Mouse (Mus musculus): ENCODE results near the gene Sars.

Sars gene

GRCm38 (mm10) chr3:108444698-108445365 lies at the start of gene Sars:
Gene Sars, minus strand, starts transcription at chr3:108445209.
- peak; percentile 63 to 76 for DNase-seq (ENCODE audit: low read depth in 1 of 2, low spot score in 2 of 2)

GRCm38 (mm10) chr3:108489968-108490367 lies 45.0 kb upstream of the Sars start:
- DNase-seq (ENCODE audit: low read depth in 1 of 2, low spot score in 2 of 2): no peak

DNA sequence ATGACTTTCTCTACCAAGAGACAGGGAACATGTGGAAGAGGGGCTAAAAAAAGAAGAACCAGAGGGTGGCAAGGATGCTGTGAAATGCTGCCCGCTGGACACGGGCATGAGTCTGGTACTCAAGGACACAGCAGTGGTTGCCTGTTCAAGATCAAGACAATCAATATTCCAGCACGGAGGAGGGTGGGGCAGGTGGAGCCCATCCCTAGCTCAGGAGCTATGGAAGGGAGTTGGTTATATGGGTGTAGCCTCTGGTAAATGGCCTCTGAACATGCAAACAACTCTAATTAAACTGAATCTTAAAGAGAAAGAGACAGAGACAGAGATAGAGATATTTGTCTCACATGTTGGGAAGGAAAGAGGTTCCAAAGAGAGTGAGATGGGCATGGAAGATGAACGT lies 39.7 kb upstream of the Sars start:
- DNase-seq (ENCODE audit: low read depth in 1 of 2, low spot score in 2 of 2): no peak

- no peak for DNase-seq (ENCODE audit: low read depth in 1 of 2, low spot score in 2 of 2)
These were observed 33.8 kb upstream of the Sars start for GRCm38 (mm10) chr3:108478800-108479199.

DNA sequence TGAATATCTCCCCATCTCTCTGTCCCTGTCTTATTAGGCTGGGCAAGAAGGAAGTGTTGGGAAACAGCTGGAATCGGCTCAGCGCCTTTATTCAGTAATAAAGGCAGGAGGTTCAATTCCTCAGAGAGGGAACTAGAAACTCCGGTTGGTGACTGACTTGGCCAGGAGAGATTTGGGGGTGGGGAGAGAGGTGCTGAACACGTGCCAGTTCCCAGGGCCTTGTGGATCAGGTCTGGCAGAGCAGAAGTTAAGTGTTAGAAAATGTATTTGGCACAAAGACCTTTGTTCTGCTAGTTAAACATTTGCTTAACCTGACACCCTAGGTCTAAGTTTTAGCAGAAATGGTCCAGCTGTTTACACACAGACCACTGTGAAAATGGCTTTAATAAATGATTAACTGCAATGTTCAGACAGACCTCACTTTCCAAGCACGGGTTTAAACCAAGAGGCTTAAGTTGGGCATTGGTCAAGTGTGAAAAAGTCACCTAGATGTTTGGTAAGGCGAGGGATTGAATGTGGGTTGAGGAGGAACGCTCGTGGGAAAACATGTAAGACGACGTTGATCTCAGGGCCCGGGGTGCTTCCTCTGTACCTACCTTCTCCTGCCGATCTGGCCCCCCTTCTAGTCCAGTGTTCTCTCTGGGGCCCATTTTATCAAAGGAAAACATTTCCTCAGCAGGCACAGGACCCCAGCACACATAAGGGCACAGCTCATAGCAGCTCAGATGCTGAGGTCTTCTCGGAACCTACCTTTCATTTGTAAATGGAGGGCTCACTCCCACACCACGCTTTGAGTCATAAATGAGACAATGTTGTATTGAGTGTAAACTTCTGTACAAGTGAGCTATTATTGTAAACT lies 32.0 kb upstream of the Sars start:
- no peak for DNase-seq (ENCODE audit: low read depth in 1 of 2, low spot score in 2 of 2)

DNA sequence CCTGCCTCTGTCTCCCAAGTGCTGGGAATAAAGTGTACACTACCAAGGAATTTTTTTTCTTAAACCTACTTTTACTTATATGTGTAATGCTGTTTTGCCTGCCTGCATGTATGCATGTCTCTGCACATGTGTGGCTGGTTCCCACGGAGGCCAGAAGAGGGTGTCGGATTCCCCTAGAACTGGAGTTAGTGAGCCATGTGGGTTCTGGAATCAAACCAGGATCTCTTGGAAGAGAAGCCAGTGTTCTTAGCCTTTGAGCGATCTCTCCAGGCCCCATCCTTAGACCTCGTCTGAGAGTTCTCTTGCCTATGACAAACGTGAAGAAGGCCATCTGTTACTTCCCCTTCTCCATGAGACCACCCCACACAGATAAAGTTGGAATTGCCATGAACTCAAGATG lies 30.5 kb upstream of the Sars start:
- no peak for DNase-seq (ENCODE audit: low read depth in 1 of 2, low spot score in 2 of 2)

DNA sequence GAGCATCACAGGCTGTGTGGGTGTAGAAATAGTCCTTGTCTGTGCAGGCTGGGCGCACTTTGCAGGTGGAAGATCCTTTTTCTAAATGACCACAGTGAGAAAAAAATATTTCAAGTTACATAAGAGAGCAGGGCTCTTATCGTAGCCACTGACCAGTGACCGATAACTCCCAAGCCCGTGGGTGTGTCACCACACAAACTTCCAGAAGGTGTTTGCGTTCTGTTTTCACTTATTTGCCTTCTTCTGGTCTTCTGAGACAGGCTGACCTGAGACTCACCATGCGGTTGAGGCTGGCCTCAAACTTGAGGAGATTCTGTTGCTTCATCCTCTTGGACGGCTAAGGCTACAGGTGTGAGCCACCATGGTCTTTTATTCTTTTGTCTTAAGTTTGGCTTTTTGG lies 30.0 kb upstream of the Sars start:
- no peak for DNase-seq (ENCODE audit: low read depth in 1 of 2, low spot score in 2 of 2)

- no peak for DNase-seq (ENCODE audit: low read depth in 1 of 2, low spot score in 2 of 2)
These were observed 22.8 kb upstream of the Sars start for GRCm38 (mm10) chr3:108467760-108468159.

GRCm38 (mm10) chr3:108466425-108466824 lies 21.4 kb upstream of the Sars start:
- no peak for DNase-seq (ENCODE audit: low read depth in 1 of 2, low spot score in 2 of 2)

DNA sequence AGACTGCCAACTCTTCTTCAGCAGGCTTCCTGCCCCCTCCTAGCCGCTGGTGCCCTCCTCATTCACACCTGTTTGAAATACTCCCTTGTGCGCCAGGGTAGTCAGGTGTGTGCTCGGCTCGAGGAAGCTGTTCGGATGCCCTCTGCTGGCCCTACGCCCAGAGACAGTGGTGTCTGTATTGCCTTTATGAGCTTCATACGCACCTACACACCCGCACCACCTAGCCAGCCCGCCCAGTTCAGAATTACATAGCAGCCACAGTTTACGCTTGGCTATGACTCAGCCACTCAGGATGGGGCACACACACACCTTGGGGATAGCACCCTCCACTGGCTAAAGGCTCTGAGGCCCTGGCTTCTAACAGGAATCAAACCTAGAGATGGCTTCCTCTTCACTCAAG lies 13.9 kb upstream of the Sars start:
- DNase-seq (ENCODE audit: low read depth in 1 of 2, low spot score in 2 of 2): no peak

DNA sequence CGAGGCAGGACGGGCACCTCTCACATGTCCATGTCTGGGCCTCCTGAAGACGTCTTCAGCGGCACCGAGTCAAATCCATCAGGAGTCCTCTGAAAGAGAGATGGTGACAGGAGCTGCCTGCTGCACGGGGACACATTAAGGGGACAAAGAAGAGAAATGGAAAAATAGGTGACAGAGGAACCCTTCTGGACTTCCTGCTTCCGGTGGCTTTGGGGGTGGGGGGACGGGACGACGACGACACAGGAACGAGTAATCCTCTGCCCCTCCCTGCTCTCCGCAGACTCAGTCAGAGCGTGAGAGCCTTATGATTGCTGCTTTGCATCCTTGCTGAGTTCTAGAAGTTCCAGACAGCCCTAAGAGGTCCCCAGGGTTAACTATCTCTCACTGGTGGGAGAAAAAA lies 13.4 kb upstream of the Sars start:
- DNase-seq (ENCODE audit: low read depth in 1 of 2, low spot score in 2 of 2): no peak

DNA sequence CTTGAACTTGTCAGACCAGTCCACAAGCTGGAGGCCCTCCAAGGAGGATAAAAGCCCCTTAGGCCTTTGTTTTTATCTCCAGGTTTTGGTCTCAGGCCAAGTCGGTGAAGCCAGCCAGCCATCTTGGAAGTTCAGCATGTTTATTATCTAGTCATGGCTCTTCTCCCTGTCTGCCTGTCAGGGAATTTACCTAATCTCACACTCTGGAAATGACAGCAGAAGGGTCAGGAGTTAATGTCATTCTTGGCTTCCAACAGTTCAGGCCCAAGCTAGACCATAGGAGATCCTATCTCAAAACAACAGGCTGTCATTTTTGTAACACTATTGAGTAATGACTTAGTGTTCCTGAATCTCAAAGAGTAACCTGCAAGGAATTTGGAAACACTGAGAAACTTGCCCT lies 9.2 kb upstream of the Sars start:
- no peak for DNase-seq (ENCODE audit: low read depth in 1 of 2, low spot score in 2 of 2)

DNA sequence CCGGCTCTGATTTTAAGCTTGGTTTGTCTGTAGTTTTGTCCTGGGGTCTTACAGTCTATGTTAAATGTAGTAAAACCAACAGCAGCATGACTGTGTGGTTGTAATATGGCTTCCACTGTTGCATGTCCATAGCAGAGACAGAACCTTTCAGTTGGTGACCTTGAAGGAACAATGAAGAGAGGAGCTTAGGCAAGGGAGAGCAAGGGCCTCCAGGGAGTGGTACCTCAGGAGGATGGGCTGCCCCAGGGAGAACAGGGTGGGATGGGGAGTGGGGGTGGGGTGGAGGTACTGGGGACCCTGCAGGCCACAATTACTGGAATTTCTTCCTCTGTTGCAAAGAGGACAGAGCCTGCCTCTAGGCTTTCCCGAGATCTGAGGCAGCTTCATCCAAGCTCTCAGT lies 7.0 kb upstream of the Sars start:
- no peak for DNase-seq (ENCODE audit: low read depth in 1 of 2, low spot score in 2 of 2)

DNA sequence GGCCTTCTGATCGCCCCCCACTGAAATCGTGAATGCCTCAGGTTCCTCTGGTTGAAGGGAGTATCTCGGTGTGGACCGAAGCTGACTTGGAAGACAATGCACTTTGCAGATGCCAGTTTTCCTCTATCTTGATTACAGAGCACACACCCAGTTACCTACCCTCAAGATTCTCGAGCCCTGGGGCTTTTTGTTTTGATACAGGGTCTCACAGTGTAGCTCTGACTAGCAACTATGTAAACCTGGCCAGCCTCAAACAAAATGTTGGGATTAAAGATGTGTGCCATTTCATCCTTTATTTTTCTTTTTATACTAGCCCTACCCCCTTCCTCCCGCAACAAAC lies 327 bp upstream of the Sars start:
- DNase-seq (ENCODE audit: low read depth in 1 of 2, low spot score in 2 of 2): no peak

DNA sequence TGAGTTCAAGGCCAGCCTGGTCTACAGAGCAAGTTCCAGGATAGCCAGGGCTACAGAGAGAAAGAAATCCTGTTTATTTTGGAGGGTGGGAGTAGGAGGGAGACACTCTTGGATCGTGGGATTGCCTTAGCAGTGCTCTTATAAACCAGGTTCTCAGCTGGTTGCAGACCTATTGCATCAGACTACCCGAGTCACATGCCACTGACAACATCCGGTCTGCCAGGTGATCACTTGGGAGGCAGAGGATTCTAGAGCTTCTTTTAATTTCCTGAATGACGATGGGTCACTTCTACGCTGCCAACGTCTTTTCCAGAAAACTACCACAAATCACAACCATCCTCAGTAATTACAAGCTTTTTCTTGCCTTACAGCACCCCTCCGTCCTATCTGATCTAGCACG lies 980 bp downstream of the Sars start:
- DNase-seq (ENCODE audit: low read depth in 1 of 2, low spot score in 2 of 2): peak in 1 of 2 experiments; percentile 20

- no peak for DNase-seq (ENCODE audit: low read depth in 1 of 2, low spot score in 2 of 2)
These were observed 8.7 kb downstream of the Sars start for GRCm38 (mm10) chr3:108436380-108436714.

DNA sequence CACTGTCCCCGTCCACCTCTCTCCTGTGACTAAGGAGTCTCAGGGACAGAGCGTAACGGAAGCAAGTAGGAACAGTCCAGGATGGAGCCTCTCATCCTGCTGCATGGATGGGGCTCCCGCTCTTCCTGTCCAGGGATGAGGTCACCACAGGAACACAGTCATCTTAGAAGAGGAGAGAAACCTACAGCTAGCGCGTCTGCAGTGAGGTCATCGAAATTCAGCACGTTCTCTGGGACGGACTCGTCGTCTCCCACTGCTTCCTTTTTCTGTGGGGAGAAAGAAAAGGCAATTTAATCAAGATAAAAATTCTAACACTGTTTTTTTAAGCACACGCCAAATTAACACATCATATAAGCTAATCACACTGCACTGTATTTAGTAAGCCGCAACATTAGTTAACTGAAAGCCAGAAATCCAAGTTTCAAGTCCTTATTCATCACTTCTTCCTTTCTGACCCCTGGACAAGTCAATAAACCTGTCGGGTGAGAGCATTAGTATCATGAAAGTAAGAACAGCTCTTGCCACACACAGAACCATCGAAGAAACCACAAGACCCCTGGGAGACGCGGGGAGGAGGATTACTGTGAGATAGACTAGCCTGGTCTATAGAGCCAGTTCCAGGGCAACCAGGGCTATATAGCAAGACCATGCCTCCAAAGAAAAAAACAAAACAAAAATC lies 9.2 kb downstream of the Sars start:
- DNase-seq (ENCODE audit: low read depth in 1 of 2, low spot score in 2 of 2): no peak

DNA sequence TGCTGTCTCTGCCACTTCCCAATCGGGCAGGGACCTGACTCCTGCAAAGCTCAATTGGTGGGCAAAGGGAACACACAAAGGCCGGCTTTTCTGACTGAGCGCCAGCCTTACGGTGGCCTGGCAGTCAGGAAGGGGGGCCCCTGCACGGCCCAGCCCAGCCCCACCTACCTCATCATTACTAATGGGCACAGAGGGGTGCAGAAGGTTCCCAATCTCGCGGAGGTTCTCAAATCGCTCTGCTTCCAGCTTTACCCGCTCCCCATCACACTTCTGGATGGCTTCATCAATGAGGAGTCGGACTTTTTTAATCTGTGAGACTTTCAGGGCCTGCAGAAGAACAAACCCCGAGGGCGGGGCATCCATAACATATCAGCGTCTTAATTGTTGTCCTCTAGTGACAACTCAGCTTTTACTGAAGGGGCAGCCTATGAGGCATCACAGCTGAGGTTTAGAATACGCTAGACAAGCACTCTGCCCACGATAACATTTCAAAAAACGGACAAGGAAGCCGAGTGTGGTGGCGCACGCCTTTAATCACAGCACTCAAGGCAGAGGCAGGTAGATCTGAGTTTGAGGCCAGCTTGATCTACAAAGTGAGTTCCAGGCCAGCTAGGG lies 11.0 kb downstream of the Sars start:
- DNase-seq (ENCODE audit: low read depth in 1 of 2, low spot score in 2 of 2): no peak

DNA sequence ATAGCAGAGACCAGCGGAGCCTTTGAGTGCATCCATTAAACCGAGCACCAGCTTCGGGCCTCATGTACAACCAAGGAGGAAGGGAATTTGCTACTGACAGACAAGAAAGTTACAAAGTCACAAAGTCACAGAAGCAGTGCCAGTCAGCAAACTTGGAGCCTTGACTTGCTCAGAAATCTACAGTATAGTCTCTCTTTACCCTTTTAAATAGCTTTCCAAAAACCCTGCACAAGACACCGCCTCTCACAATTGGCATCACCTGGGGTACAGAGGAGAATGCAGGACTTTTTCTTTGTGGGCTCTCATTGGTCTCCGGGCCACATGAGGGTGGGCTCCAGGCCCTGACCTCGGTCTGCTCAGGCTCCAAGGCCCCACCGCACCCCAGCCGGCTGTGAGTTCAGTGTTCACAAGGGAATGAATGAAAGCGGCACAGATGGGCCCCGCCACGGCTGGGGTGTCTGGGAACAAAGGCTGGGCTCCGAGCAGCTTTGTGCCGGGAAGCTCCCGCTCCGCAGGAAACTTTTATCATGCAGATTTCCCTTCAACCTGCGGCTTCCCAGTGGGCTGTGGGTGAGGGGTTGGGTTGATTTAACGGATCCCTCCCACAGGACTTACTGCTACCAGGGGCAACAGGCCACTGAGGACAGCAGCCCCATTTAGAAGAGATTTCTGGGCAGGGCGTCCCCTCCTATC lies 11.7 kb downstream of the Sars start:
- no peak for DNase-seq (ENCODE audit: low read depth in 1 of 2, low spot score in 2 of 2)

DNA sequence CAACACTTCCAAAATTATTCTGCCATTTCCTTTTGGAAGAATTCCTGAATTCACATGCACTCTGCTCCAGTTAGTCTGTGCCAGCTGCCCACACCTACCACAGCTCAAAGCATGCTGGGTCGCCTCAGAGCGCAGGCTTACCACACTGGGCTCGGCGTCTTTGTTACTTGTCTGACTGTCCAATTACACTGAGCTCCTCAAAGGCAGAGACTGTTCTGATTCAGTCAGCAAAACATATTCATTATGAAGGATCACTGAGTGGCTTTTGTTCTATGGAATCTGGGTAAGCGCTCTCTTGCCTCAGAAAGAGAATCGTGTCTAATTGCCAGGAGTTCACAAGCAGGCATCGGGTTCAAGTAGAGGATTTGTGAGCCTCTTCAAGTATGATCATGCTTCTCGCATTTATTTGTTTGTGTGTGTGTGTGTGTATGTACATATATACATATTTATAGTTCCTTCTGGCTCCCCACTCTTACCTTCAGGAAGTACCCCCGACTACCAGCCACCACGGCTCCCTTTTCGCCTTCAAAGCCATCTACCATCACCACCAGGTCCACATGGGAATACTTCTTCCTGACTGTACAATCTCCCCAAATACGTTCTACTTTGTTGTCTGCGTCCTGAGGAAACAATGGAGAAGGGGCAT lies 12.3 kb downstream of the Sars start:
- no peak for DNase-seq (ENCODE audit: low read depth in 1 of 2, low spot score in 2 of 2)

GRCm38 (mm10) chr3:108425624-108426018 lies 19.4 kb downstream of the Sars start:
- DNase-seq (ENCODE audit: low read depth in 1 of 2, low spot score in 2 of 2): no peak

Data from monocyte, adult 2 months (primary cell).